Mouse (Mus musculus) forebrain, postnatal 0 days (tissue): Measurements from ENCODE around the gene Mpz. TPM values are rescaled to one million over a fixed set of nuclear protein-coding genes. Genes with fewer than 3 reads are reported as not detected.

Source experiments
- ATAC-seq: fragments of 200-750 bp; cut with Nextera tagmentation; 2 replicates; pipeline ENCODE4 v1.8.0; 2017; ENCODE audit warnings: mild to moderate bottlenecking, moderate library complexity
- DNase-seq: peaks from one replicate; pipeline ENCODE4 v3.0.0-alpha.2; 2015
- H3K27ac ChIP-seq: fragments of 300-500 bp; sonication (generic); 2 replicates; pipeline ENCODE4 v1.5.1; 2014; ENCODE audit warnings: low read depth, mild to moderate bottlenecking, antibody characterized with exemption, low read length, moderate library complexity, mixed read lengths
- H3K27me3 ChIP-seq: fragments of 300-500 bp; sonication (generic); 2 replicates; pipeline ENCODE4 v1.6.1; 2014; ENCODE audit warnings: mild to moderate bottlenecking, low read length, mixed read lengths; ENCODE audit not compliant: insufficient read depth
- H3K36me3 ChIP-seq: fragments of 300-500 bp; sonication (generic); 2 replicates; pipeline ENCODE4 v1.6.1; 2014; ENCODE audit warnings: mild to moderate bottlenecking, moderate library complexity; ENCODE audit not compliant: insufficient read depth
- H3K4me1 ChIP-seq: fragments of 300-500 bp; sonication (generic); 2 replicates; pipeline ENCODE4 v1.6.1; 2014; ENCODE audit warnings: antibody characterized with exemption; ENCODE audit not compliant: insufficient read depth
- H3K4me2 ChIP-seq: fragments of 300-500 bp; sonication (generic); 2 replicates; pipeline ENCODE4 v1.6.1; 2014; ENCODE audit warnings: low read depth, mild to moderate bottlenecking, moderate library complexity
- H3K4me3 ChIP-seq: fragments of 300-500 bp; sonication (generic); 2 replicates; pipeline ENCODE4 v1.5.1; 2014; ENCODE audit warnings: low read depth, low read length, mixed read lengths
- H3K9ac ChIP-seq: fragments of 300-500 bp; sonication (generic); 2 replicates; pipeline ENCODE4 v1.6.1; 2014; ENCODE audit warnings: mild to moderate bottlenecking
- H3K9me3 ChIP-seq: fragments of 300-500 bp; sonication (generic); 2 replicates; pipeline ENCODE4 v1.6.1; 2016; ENCODE audit warnings: low read length
- CTCF ChIP-seq: sonication (generic); IDR thresholded peaks from 2 replicates; pipeline ENCODE4 v1.5.1; 2016; ENCODE audit warnings: antibody characterized with exemption, control low read depth, low read depth
- WGBS: fragments of 180-500 bp; shearing (Covaris S2); extraction: QIAGEN DNeasy Blood & Tissue Kit; methylation state at CpG from one replicate; pipeline ENCODE4 v1.1.7; 2014; 5-methylcytosine and 5-hydroxymethylcytosine counted together
- polyA plus RNA-seq: library from polyadenylated mRNA; unstranded; fragments of >200 nt; fragmentation: Nextera tagmentation; extraction: Ambion mirVana; gene quantifications from 2 replicates; pipeline ENCODE4 v1.2.1, GENCODE M21; 2015
- total RNA-seq: library from RNA; depleted of rRNA; stranded (reverse); fragments of >200 nt; gene quantifications from 2 replicates; pipeline ENCODE4 v1.2.3, GENCODE M21; 2014

Mpz gene
- total and polyA plus RNA-seq, 2 experiments from 2014 or later, result 0.30 to 0.38 TPM

DNA sequence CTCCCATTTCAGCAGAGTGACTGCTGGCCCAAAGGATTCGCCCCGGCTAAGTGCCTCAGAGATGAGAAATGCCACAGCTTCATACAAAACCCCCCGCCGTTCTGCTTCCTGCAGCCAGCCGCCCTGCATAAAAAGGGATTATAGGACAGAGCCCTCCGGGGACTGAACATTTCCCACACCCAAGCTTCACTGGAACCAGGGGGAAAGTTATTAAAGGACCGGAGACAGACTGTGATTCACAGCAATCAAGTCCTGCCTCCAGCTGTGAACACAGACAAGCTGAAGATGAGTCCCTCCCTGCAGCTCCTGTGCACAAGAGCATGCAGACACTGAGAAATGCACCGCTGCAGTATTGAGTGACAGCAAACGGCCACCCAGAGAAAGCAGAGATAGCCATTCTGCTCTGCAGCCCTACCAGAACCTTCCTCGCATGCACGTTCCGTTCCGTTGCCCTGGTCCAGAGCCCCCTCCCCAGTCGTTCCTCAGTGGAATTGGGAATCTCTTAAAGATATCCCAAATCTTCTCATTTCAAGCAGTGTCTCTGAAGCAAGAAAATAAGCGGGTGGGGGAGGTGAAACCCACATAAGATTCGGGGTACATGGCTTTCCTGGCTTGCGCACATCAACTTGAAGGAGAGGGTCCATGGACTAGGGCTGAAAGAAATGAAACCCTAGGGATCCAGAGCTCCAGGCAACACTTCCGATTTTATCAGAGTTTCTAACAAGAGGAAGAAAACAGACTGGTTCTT, 42.8 kb downstream of the Mpz start:
- H3K9ac ChIP-seq, result peak overlapping the region; percentile 36
- peaks cover 31% of the 10 kb centered on the region for H3K27me3 ChIP-seq
- peak overlapping the region; percentile 41 for H3K4me2 ChIP-seq
- no peak for TF ChIP-seq CTCF
- H3K4me3 ChIP-seq, result peak overlapping the region; percentile 22
- peaks cover 10% of the 10 kb centered on the region; the same call in 1 of the 2 replicates for H3K4me1 ChIP-seq
- ATAC-seq (no peak), DNase-seq (peak; percentile 20)
- no peaks in the 10 kb centered on the region for H3K9me3 ChIP-seq
- H3K27ac ChIP-seq, result no peak overlapping the region
- 4% methylated on average over 18 of the region's 18 CpGs for whole genome bisulfite sequencing
- H3K36me3 ChIP-seq, result no peaks in the 10 kb centered on the region

DNA sequence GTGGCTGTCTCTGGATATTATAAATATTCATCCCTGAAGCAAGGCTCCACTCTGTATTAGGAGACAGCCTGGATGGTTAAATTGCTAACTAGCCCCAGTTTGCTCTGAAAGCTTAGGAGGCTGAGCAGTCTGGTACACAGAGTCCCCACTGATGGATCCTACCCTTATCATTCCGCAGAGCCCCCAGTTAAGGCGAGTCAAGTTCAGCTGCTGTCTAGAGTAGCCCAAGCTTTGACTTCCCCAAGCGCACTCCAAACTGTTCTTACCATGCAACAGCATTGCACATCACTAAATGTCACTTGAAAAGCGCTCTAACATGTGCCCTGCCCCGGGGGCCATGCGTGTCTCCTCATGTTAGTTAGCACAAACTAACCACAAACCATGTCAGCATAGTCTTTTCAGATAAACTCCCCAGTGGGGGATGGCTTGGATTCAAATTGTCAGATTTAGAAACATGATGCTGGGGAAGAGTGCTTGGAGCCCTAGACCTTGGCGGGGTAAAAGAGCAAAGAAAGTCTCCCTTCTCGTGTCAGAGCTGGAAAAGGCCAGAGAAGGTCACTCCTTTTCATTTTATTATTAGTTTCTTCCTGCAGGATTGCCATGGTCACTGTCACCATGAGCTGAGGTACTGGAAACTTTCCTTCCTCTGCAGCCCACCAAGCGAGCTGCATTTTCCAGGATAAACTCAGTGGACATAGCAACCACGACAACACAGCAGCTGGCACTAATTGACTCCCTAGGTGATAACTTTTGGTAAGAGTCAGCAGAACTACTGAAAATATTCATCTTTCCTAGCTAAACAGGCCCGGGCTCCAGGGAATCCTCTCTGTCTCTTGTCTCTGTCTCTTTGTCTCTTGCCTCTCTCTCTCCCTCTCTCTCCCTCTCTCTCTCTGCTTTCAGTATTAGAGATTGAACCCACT, 43.7 kb downstream of the Mpz start:
- no peaks in the 10 kb centered on the region for H3K36me3 ChIP-seq
- TF ChIP-seq CTCF, result no peak
- H3K4me2 ChIP-seq, result peak overlapping the region; percentile 41
- no peak overlapping the region for H3K27ac ChIP-seq
- peaks cover 10% of the 10 kb centered on the region; the same call in 1 of the 2 replicates for H3K4me1 ChIP-seq
- ATAC-seq, result no peak
- WGBS, result 30% methylated on average over 11 of the region's 11 CpGs
- DNase-seq, result no peak
- H3K27me3 ChIP-seq, result peaks cover 31% of the 10 kb centered on the region
- no peak overlapping the region; the same call in none of the 2 replicates for H3K4me3 ChIP-seq
- no peaks in the 10 kb centered on the region for H3K9me3 ChIP-seq
- no peak overlapping the region for H3K9ac ChIP-seq

DNA sequence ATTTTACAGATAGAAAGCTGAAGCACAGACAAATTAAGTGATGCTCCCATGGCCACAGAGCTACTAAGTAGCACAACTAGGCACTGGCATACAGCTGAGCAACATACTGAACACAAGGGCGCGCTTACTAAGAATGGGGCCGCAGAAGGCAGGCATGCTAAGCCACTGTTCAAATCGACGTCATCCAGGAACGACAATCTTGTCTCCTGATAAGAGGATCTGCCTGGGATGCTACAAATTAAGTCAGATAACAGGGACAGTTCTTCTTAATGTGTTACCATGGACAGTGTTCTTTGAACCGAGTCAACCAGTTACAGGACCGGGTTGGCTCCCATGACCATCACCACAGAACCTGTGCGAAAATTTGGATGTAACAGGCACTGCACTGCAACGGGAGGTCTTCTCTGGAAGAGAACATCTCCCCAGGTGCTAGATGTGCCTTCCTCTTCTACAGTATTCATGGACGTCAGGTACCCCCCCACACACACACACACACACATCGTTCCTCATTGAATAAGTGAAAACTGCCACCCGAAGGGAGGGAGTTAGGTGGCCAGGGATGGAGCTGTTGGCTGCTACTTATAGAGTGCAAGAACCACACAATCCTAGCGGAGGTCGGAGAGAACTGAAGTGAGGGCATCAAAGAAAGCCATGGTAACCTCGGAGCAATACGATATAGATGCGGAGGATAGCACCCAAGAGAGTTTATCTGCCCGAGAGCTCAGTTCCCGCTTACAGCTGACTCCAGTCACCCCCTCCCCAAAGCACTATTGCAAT, 44.7 kb downstream of the Mpz start:
- peak; percentile 21 for DNase-seq
- Histone ChIP-seq H3K4me2 (peak overlapping the region; percentile 100), H3K4me1 (peaks cover 10% of the 10 kb centered on the region; the same call in 1 of the 2 replicates), H3K27ac (no peak overlapping the region), H3K4me3 (peak overlapping the region; percentile 56), H3K9me3 (no peaks in the 10 kb centered on the region), H3K9ac (peak overlapping the region; percentile 56), H3K36me3 (no peaks in the 10 kb centered on the region), H3K27me3 (peaks cover 31% of the 10 kb centered on the region)
- ATAC-seq, result peak; percentile 43; the same call in 1 of the 2 replicates
- 6% methylated on average over 20 of the region's 20 CpGs for WGBS
- TF ChIP-seq CTCF, result no peak

DNA sequence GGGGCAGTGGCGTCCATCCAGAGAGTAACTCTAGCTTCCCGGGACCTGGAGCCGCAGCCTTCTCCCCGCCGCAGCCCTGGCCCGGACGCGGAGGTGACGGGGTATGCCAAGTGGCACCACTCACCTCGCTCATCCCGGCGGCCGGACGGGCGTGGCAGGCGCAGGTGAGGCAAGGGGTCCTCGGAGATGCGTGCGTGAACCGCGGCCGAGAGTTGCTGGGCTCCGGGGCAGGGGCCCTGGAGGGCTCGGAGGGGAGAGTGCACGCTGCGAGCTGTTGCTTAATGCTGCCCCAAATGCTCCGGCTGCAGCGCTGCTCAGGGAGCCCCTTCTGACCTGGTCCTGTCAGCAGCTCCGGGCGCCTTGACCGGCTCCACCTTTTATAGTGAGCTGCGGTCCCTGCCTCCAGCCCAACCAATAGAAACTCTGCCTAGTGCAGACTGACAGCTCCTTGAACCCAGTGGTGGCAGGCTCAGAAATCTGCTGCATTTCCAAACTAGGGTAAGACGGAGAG, 45.4 kb downstream of the Mpz start, which contains the start of gene Pcp4l1:
TSS of gene Pcp4l1 (minus strand) at position 382 of the 511 bp plus-strand sequence.
- H3K4me1 ChIP-seq, result peaks cover 10% of the 10 kb centered on the region; the same call in 1 of the 2 replicates
- H3K4me3 ChIP-seq, result peak within 1 kb of the TSS; percentile 56
- WGBS, result 2% methylated on average over 33 of the region's 33 CpGs
- peak within 1 kb of the TSS; percentile 56 for H3K9ac ChIP-seq
- TF ChIP-seq CTCF, result peak; percentile 3; the same call in 1 of the 2 replicates
- peak within 1 kb of the TSS; percentile 100 for H3K4me2 ChIP-seq
- no peak within 1 kb of the TSS for H3K27ac ChIP-seq
- H3K27me3 ChIP-seq, result peaks cover 31% of the 10 kb centered on the region
- no peaks in the 10 kb centered on the region for H3K36me3 ChIP-seq
- DNase-seq, result peak; percentile 62
- H3K9me3 ChIP-seq, result no peaks in the 10 kb centered on the region
- peak; percentile 92 for ATAC-seq

DNA sequence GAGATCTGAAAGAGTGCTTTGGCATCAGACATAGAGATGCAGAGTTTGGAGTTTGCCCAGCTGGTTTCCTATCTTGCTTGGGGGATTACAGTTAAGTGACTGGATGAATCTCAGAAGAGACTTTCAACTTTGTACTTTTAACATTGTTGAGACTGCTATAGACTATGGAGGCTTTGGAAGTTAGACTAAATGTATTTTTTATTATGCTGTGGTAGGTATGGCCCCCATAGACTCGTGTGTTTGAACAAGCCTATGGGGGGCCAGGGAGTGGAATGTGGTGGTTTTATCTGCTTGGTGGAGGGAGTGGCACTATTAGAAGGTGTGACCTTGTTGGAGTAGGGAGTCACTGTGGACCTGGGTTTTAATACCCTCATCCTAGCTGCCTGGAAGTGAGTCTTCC, 49.0 kb downstream of the Mpz start:
- ATAC-seq (no peak), DNase-seq (no peak)
- Histone ChIP-seq H3K4me1 (0 out of 2 replicates have a peak, but pooled peaks cover 5% of the 10 kb centered on the region), H3K36me3 (no peaks in the 10 kb centered on the region), H3K4me2 (no peak overlapping the region), H3K4me3 (no peak overlapping the region), H3K27ac (no peak overlapping the region), H3K9ac (no peak overlapping the region), H3K27me3 (peaks cover 10% of the 10 kb centered on the region), H3K9me3 (no peaks in the 10 kb centered on the region)
- 54% methylated on average over 1 of the region's 1 CpGs for WGBS
- TF ChIP-seq CTCF, result no peak

GRCm38 (mm10) chr1:171200769-171201168, 50.3 kb downstream of the Mpz start:
- WGBS, result 96% methylated on average over 1 of the region's 1 CpGs

More at GRCm38 (mm10) chr1:171200769-171201168, 50.3 kb downstream of the Mpz start:
- Histone ChIP-seq H3K27me3 (peaks cover 9% of the 10 kb centered on the region; the same call in 1 of the 2 replicates), H3K4me1 (0 out of 2 replicates have a peak, but pooled peaks cover under 1% of the 10 kb centered on the region), H3K4me2 (no peak overlapping the region), H3K9ac (no peak overlapping the region), H3K9me3 (no peaks in the 10 kb centered on the region), H3K36me3 (no peaks in the 10 kb centered on the region), H3K27ac (no peak overlapping the region), H3K4me3 (no peak overlapping the region)
- no peak for TF ChIP-seq CTCF
- DNase-seq (no peak), ATAC-seq (no peak)
